Mouse (Mus musculus) heart, embryonic 14.5 days (tissue): ENCODE results near the gene Hrh2. TPM values are rescaled to one million over a fixed set of nuclear protein-coding genes. Genes with fewer than 3 reads are reported as not detected.

Experiments
- ATAC-seq: fragments of 200-750 bp; cut with Nextera tagmentation; 2 replicates; pipeline ENCODE4 v1.8.0; 2017; ENCODE audit warnings: low read depth, moderate TSS enrichment; ENCODE audit not compliant: insufficient number of reproducible peaks, insufficient read depth, low FRiP score
- H3K27ac ChIP-seq, 2 experiments: fragments of 200-500 bp in 1 of 2; fragments of 300-500 bp in 1 of 2; sonication (generic) in 1 of 2; replicated peaks in 1 of 2; 2 replicates each; pipeline ENCODE4 v1.5.1; 2012 to 2014; ENCODE audit warnings: low read depth in 2 of 2, low read length in 2 of 2, control low read depth in 1 of 2, mild to moderate bottlenecking in 1 of 2, mixed read lengths in 1 of 2; ENCODE audit not compliant: control insufficient read depth in 1 of 2, insufficient read depth in 1 of 2
- H3K27me3 ChIP-seq: fragments of 300-500 bp; sonication (generic); 2 replicates; pipeline ENCODE4 v1.6.1; 2014; ENCODE audit warnings: mild to moderate bottlenecking, low read length, control low read depth; ENCODE audit not compliant: control insufficient read depth, insufficient read depth
- H3K36me3 ChIP-seq: fragments of 300-500 bp; sonication (generic); 2 replicates; pipeline ENCODE4 v1.6.1; 2014; ENCODE audit warnings: mild to moderate bottlenecking, control low read depth, low read length, mixed read lengths; ENCODE audit not compliant: control insufficient read depth, insufficient read depth
- H3K4me1 ChIP-seq, 2 experiments: fragments of 200-500 bp in 1 of 2; fragments of 300-500 bp in 1 of 2; sonication (generic) in 1 of 2; 2 replicates each; pipeline ENCODE4 v1.6.1; 2012 to 2014; ENCODE audit warnings: low read length in 2 of 2, control low read depth in 1 of 2, mixed read lengths in 1 of 2; ENCODE audit not compliant: control insufficient read depth in 2 of 2, insufficient read depth in 2 of 2
- H3K4me2 ChIP-seq: fragments of 300-500 bp; sonication (generic); 2 replicates; pipeline ENCODE4 v1.6.1; 2014; ENCODE audit warnings: mild to moderate bottlenecking, low read length
- H3K4me3 ChIP-seq, 2 experiments: fragments of 200-500 bp in 1 of 2; fragments of 300-500 bp in 1 of 2; sonication (generic) in 1 of 2; 2 replicates each; pipeline ENCODE4 v1.5.1; 2012 to 2014; ENCODE audit warnings: low read length in 2 of 2, mild to moderate bottlenecking in 2 of 2, control low read depth in 1 of 2, low read depth in 1 of 2, moderate library complexity in 1 of 2; ENCODE audit not compliant: control insufficient read depth in 1 of 2, insufficient read depth in 1 of 2
- H3K9ac ChIP-seq: fragments of 300-500 bp; sonication (generic); 2 replicates; pipeline ENCODE4 v1.6.1; 2014; ENCODE audit warnings: mild to moderate bottlenecking, low read length
- H3K9me3 ChIP-seq: fragments of 300-500 bp; sonication (generic); 2 replicates; pipeline ENCODE4 v1.6.1; 2016; ENCODE audit warnings: low read length, control low read depth; ENCODE audit not compliant: control insufficient read depth
- WGBS: fragments of 180-500 bp; shearing (Covaris S2); extraction: QIAGEN DNeasy Blood & Tissue Kit; methylation state at CpG from one replicate; pipeline ENCODE4 v1.1.7; 2014; 5-methylcytosine and 5-hydroxymethylcytosine counted together
- polyA plus RNA-seq: library from polyadenylated mRNA; unstranded; fragments of >200 nt; fragmentation: Nextera tagmentation; extraction: Ambion mirVana; gene quantifications from 2 replicates; pipeline ENCODE4 v1.2.1, GENCODE M21; 2014

Hrh2 gene
- 0.07 TPM in 1 of 2 replicates, not detected in the other for polyA plus RNA-seq

DNA sequence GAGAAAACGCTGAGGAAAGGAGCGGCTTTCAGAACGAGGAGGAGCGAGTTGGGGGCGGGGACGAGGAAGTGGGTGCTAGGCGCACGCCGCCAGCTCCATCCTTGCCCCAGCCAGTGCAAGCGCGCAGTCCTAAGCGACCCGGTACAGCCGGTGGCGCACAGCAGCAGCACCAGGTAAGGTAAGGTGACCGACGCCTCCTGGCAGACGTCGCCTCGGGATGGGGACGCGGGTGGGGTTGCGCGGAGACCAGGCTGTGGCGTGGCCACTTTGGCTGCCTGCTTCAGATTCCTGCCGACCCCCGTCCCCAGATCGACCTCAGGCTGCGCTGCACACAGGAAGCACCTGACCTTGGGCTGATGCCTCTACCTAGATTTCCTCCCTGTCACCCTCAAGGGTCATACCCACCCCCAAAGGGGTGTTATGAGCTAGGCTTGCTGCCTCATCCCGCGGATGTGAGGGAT, at the start of gene Hrh2:
TSS of gene Hrh2 (plus strand) at position 109 of the 461 bp plus-strand sequence.
- peaks cover 5 to 6% of the 10 kb centered on the region in 2 experiments; a peak in 3 of 4 replicates for H3K4me1 ChIP-seq
- H3K9ac ChIP-seq = no peak within 1 kb of the TSS
- H3K36me3 ChIP-seq = no peaks in the 10 kb centered on the region
- ATAC-seq = no peak
- 4% methylated on average over 31 of the region's 31 CpGs for WGBS
- no peak within 1 kb of the TSS for H3K27ac ChIP-seq
- peak within 1 kb of the TSS; percentile 21 to 22; a peak in 2 of 4 replicates for H3K4me3 ChIP-seq
- peaks cover 38% of the 10 kb centered on the region for H3K27me3 ChIP-seq
- peak within 1 kb of the TSS; percentile 59 for H3K4me2 ChIP-seq
- no peaks in the 10 kb centered on the region for H3K9me3 ChIP-seq

GRCm38 (mm10) chr13:54143788-54144187, 48.1 kb upstream of the Hrh2 start:
- no peak for ATAC-seq
- Histone ChIP-seq H3K9ac (no peak overlapping the region), H3K4me1 (peaks cover 0 to 4% of the 10 kb centered on the region in 2 experiments; a peak in 3 of 4 replicates), H3K27ac (no peak overlapping the region), H3K9me3 (peaks cover 13% of the 10 kb centered on the region), H3K4me2 (peak overlapping the region; percentile 26; the same call in 1 of the 2 replicates), H3K36me3 (no peaks in the 10 kb centered on the region), H3K27me3 (no peaks in the 10 kb centered on the region), H3K4me3 (no peak overlapping the region)
- 3% methylated on average over 5 of the region's 5 CpGs for WGBS

GRCm38 (mm10) chr13:54144624-54145023, 47.3 kb upstream of the Hrh2 start:
- ATAC-seq = no peak
- 61% methylated on average over 5 of the region's 5 CpGs for WGBS

GRCm38 (mm10) chr13:54147328-54147727, 44.6 kb upstream of the Hrh2 start:
- no peak overlapping the region for H3K9ac ChIP-seq
- H3K27me3 ChIP-seq = no peaks in the 10 kb centered on the region
- H3K4me1 ChIP-seq = peaks cover 0 to 4% of the 10 kb centered on the region in 2 experiments; a peak in 3 of 4 replicates
- 57% methylated on average over 1 of the region's 1 CpGs for WGBS
- H3K27ac ChIP-seq = no peak overlapping the region
- no peaks in the 10 kb centered on the region for H3K36me3 ChIP-seq
- H3K4me3 ChIP-seq = no peak overlapping the region
- peaks cover 13% of the 10 kb centered on the region for H3K9me3 ChIP-seq
- H3K4me2 ChIP-seq = no peak overlapping the region
- no peak for ATAC-seq

More at GRCm38 (mm10) chr13:54144624-54145023, 47.3 kb upstream of the Hrh2 start:
- Histone ChIP-seq H3K9me3 (peaks cover 13% of the 10 kb centered on the region), H3K4me2 (no peak overlapping the region), H3K27ac (no peak overlapping the region), H3K4me1 (peaks cover 0 to 4% of the 10 kb centered on the region in 2 experiments; a peak in 3 of 4 replicates), H3K36me3 (no peaks in the 10 kb centered on the region), H3K4me3 (no peak overlapping the region), H3K27me3 (no peaks in the 10 kb centered on the region), H3K9ac (no peak overlapping the region)

DNA sequence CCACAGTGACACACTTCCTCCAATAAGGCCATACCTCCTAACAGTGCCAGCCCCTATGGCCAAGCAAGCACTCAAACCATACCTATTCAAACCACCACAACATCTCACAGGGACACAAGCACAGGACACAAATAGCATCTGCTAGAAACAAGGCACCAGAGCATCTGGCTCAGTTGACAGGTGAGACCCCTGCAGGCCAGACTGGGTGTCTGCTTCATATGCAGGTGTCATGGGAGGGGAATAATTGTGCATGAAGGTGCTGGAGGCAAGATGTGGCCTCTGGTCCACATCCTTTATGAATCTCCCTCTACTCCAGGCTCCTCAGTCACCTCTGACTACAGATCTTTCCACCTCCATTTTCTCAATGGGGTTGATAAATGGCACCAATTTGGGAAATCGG, 39.5 kb upstream of the Hrh2 start:
- 69% methylated on average over 1 of the region's 1 CpGs for WGBS
- Histone ChIP-seq H3K9me3 (no peaks in the 10 kb centered on the region), H3K27ac (no peak overlapping the region), H3K4me3 (no peak overlapping the region), H3K36me3 (no peaks in the 10 kb centered on the region), H3K4me2 (no peak overlapping the region), H3K27me3 (no peaks in the 10 kb centered on the region), H3K9ac (no peak overlapping the region), H3K4me1 (peaks cover 2 to 4% of the 10 kb centered on the region in 2 experiments; a peak in 2 of 4 replicates)
- no peak for ATAC-seq

GRCm38 (mm10) chr13:54152911-54153310, 39.0 kb upstream of the Hrh2 start:
- Histone ChIP-seq H3K36me3 (no peaks in the 10 kb centered on the region), H3K4me3 (no peak overlapping the region), H3K4me1 (peaks cover 2 to 4% of the 10 kb centered on the region in 2 experiments; a peak in 2 of 4 replicates), H3K9me3 (no peaks in the 10 kb centered on the region), H3K27ac (no peak overlapping the region), H3K27me3 (no peaks in the 10 kb centered on the region), H3K9ac (no peak overlapping the region), H3K4me2 (no peak overlapping the region)
- WGBS = 44% methylated on average over 7 of the region's 7 CpGs
- ATAC-seq = no peak

- Histone ChIP-seq H3K27ac (no peak overlapping the region), H3K9ac (no peak overlapping the region; the same call in 1 of the 2 replicates), H3K9me3 (no peaks in the 10 kb centered on the region), H3K36me3 (no peaks in the 10 kb centered on the region), H3K4me3 (no peak overlapping the region), H3K27me3 (no peaks in the 10 kb centered on the region), H3K4me2 (no peak overlapping the region), H3K4me1 (peaks cover 2 to 4% of the 10 kb centered on the region in 2 experiments; a peak in 2 of 4 replicates)
- ATAC-seq = no peak
- 6% methylated on average over 9 of the region's 9 CpGs for WGBS
These were observed 38.2 kb upstream of the Hrh2 start for GRCm38 (mm10) chr13:54153672-54154218.
